Mouse (Mus musculus): ENCODE measurements around the gene Stx12.

DNA sequence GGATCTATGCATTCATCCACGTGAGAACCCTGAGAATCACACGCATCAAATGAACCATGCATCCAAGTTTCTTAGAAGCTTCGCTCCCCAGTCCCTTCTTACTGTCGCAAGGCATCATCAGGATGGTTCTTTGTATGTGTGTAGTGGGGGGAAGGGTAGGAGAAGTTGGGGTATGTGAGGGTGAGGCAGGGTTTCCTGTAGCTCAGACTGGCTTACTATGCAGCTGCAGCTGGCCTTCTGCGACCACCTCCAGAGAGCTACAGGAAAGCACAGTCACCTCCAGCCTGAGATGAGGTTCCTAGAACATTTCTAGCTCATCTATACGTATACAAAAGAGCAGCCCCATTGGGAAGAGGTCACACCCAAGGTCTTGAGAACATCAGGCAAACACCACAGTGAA is 27.8 kb upstream of the Stx12 start:
- TF ChIP-seq CTCF (IDR thresholded peaks at IDR 0.05; ENCODE audit: borderline replicate concordance, insufficient read depth, low read depth, low read length) (no peak), POLR2A (IDR thresholded peaks at IDR 0.05; ENCODE audit: borderline replicate concordance, insufficient read depth, low read length) (no peak)

Measured in cerebellum, adult 2 months (tissue).